Mouse (Mus musculus): Measurements from ENCODE around the gene Cltc. TPM values are rescaled to one million over a fixed set of nuclear protein-coding genes. Genes with fewer than 3 reads are reported as not detected.

Cltc gene
- total RNA-seq, 1 experiment: 176 TPM

DNA sequence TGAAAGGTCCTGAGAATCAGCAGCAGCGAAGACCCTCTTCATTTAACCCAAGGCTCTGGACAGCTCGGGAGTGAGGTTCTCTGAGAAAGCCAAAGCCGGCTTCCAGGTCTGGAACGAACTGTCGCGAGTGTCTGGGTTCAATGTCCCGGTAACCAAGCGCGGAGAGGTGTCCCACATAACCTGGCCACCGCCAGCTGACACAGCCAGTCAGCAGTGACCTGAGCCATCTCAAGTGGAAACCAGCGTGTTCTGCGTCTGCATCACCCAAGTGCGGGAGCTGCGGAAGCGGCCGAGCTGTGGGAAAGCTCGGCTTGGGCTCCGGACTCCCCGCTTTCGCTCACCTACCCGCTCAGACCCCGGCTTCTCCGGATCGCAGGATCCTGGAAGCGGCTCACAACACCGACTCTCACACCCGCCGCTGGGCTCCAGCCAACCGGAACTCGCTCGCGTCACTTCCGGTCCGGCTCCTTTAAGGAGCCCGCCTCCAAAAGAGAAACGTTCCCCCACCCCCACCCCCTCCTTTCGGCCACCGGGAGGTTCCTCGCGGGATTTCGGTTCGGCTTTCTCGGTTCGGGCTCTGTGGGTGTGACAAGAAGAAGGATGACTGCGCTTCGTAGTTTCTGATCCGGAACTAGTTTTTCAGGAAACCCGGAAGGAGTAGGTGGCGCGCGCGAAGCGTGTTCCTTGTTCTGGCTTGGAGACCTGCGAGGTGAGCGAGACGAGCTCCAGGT lies 73.8 kb downstream of the Cltc start, which contains the start of the genes Vmp1 and Ptrh2:
TSS of gene Vmp1 (minus strand) at position 442 of the 731 bp plus-strand sequence.
TSS of gene Ptrh2 (plus strand) at position 591 of the 731 bp plus-strand sequence.
- Histone ChIP-seq H3K36me3 (ENCODE audit: control insufficient read depth, insufficient read depth, low read length, poor library complexity, severe bottlenecking) (peaks cover 3% of the 10 kb centered on the region), H3K4me3 (ENCODE audit: insufficient read depth in 1 of 2, low read depth in 1 of 2, low read length in 2 of 2, poor library complexity in 1 of 2, severe bottlenecking in 1 of 2) (peak within 1 kb of the TSS; percentile 77 to 82), H3K4me1 (ENCODE audit: control insufficient read depth in 2 of 2, insufficient read depth in 2 of 2, low read length in 2 of 2, poor library complexity in 1 of 2) (peaks cover 2 to 3% of the 10 kb centered on the region in 2 experiments; a peak in 2 of 4 replicates), H3K9ac (ENCODE audit: insufficient read depth, low read depth, low read length, poor library complexity, severe bottlenecking) (peak within 1 kb of the TSS; percentile 93), H3K27ac (ENCODE audit: insufficient read depth, low read depth, low read length, poor library complexity, severe bottlenecking) (peak within 1 kb of the TSS; percentile 69), H3K9me3 (ENCODE audit: control insufficient read depth, insufficient read depth, low read depth, low read length) (no peaks in the 10 kb centered on the region)
- peak; percentile 98 for DNase-seq (ENCODE audit: low read depth, low spot score)
- in situ Hi-C loops (cut with MboI; ENCODE audit: low sequenced_read_pairs in 2 of 2, unreplicated experiment in 2 of 2): no loop called here
- peak; percentile 81 for TF ChIP-seq HCFC1 (IDR thresholded peaks at IDR 0.05; ENCODE audit: borderline replicate concordance, insufficient read depth, low read length)
- no peak for TF ChIP-seq ZNF384 (IDR thresholded peaks at IDR 0.05; ENCODE audit: low read depth, low read length)
- 0 out of 2 replicates have a peak, but pooled peaks have one; percentile 11 for TF ChIP-seq MAFK (IDR thresholded peaks at IDR 0.05; ENCODE audit: insufficient read depth, low read depth, low read length)
- peak; percentile 96 for TF ChIP-seq CHD2 (IDR thresholded peaks at IDR 0.05; ENCODE audit: low read depth, low read length)
- TF ChIP-seq ZC3H11A (IDR thresholded peaks at IDR 0.05; ENCODE audit: borderline replicate concordance, low read depth, low read length): no peak

DNA sequence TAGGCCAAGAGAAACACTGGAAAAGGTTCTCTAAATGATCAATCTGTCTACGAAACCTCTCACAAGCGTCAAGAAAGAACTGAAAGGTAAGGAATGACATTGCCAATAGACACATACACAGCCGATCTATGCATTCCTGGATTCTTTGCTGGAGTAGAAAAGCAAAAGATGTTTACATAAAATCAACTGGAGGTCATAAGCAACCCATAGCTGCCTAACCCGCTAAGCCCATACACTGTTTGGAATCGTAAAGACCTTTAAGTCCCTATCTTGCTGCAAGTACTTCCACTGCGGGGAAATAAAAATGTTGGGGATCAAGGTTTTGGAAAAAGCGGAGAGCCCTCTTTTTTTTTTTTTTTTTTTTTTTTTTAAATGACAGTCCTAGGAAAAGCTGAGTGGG lies 74.5 kb downstream of the Cltc start:
- in situ Hi-C loops (cut with MboI; ENCODE audit: low sequenced_read_pairs in 2 of 2, unreplicated experiment in 2 of 2): no loop called here
- H3K9me3 ChIP-seq (ENCODE audit: control insufficient read depth, insufficient read depth, low read depth, low read length): no peaks in the 10 kb centered on the region
- H3K27ac ChIP-seq (ENCODE audit: insufficient read depth, low read depth, low read length, poor library complexity, severe bottlenecking): no peak overlapping the region
- DNase-seq (ENCODE audit: low read depth, low spot score): no peak
- peak overlapping the region; percentile 93; the same call in 1 of the 2 replicates for H3K9ac ChIP-seq (ENCODE audit: insufficient read depth, low read depth, low read length, poor library complexity, severe bottlenecking)
- peak overlapping the region; percentile 77 to 82 for H3K4me3 ChIP-seq (ENCODE audit: insufficient read depth in 1 of 2, low read depth in 1 of 2, low read length in 2 of 2, poor library complexity in 1 of 2, severe bottlenecking in 1 of 2)
- peak; percentile 64 for TF ChIP-seq ZNF384 (IDR thresholded peaks at IDR 0.05; ENCODE audit: low read depth, low read length)
- no peak for TF ChIP-seq ZC3H11A (IDR thresholded peaks at IDR 0.05; ENCODE audit: borderline replicate concordance, low read depth, low read length)
- TF ChIP-seq CHD2 (IDR thresholded peaks at IDR 0.05; ENCODE audit: low read depth, low read length): no peak
- TF ChIP-seq MAFK (IDR thresholded peaks at IDR 0.05; ENCODE audit: insufficient read depth, low read depth, low read length): no peak
- H3K4me1 ChIP-seq (ENCODE audit: control insufficient read depth in 2 of 2, insufficient read depth in 2 of 2, low read length in 2 of 2, poor library complexity in 1 of 2): peaks cover 2 to 3% of the 10 kb centered on the region in 2 experiments; a peak in 2 of 4 replicates
- H3K36me3 ChIP-seq (ENCODE audit: control insufficient read depth, insufficient read depth, low read length, poor library complexity, severe bottlenecking): peaks cover 3% of the 10 kb centered on the region

DNA sequence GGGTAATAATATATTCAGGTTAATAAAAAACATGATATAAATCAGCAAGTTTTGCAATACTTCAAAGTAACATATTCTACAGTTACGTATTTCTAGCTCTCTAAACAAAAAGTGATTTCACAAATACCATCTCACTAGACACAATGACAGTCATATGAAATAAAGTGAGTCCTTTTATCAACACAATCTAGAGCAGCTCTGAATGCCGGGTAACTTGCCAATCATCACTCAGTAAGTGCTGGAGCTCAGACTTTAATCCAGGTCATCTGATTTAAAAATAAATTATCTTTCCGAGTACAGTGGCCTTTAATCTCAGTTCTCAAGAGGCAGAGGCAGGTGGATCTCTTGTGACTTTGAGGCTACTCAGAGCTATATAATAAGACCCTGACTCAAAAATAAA lies 75.9 kb downstream of the Cltc start:
- TF ChIP-seq HCFC1 (IDR thresholded peaks at IDR 0.05; ENCODE audit: borderline replicate concordance, insufficient read depth, low read length) (no peak), ZC3H11A (IDR thresholded peaks at IDR 0.05; ENCODE audit: borderline replicate concordance, low read depth, low read length) (no peak), ZNF384 (IDR thresholded peaks at IDR 0.05; ENCODE audit: low read depth, low read length) (no peak), MAFK (IDR thresholded peaks at IDR 0.05; ENCODE audit: insufficient read depth, low read depth, low read length) (no peak), CHD2 (IDR thresholded peaks at IDR 0.05; ENCODE audit: low read depth, low read length) (no peak)
- Histone ChIP-seq H3K36me3 (ENCODE audit: control insufficient read depth, insufficient read depth, low read length, poor library complexity, severe bottlenecking) (no peaks in the 10 kb centered on the region; the same call in 1 of the 2 replicates), H3K9ac (ENCODE audit: insufficient read depth, low read depth, low read length, poor library complexity, severe bottlenecking) (no peak overlapping the region), H3K4me1 (ENCODE audit: control insufficient read depth in 2 of 2, insufficient read depth in 2 of 2, low read length in 2 of 2, poor library complexity in 1 of 2) (peaks cover 2 to 3% of the 10 kb centered on the region in 2 experiments; a peak in 2 of 4 replicates), H3K9me3 (ENCODE audit: control insufficient read depth, insufficient read depth, low read depth, low read length) (no peaks in the 10 kb centered on the region), H3K4me3 (ENCODE audit: insufficient read depth in 1 of 2, low read depth in 1 of 2, low read length in 2 of 2, poor library complexity in 1 of 2, severe bottlenecking in 1 of 2) (no peak overlapping the region), H3K27ac (ENCODE audit: insufficient read depth, low read depth, low read length, poor library complexity, severe bottlenecking) (no peak overlapping the region)
- no peak for DNase-seq (ENCODE audit: low read depth, low spot score)
- in situ Hi-C loops (cut with MboI; ENCODE audit: low sequenced_read_pairs in 2 of 2, unreplicated experiment in 2 of 2): no loop called here

DNA sequence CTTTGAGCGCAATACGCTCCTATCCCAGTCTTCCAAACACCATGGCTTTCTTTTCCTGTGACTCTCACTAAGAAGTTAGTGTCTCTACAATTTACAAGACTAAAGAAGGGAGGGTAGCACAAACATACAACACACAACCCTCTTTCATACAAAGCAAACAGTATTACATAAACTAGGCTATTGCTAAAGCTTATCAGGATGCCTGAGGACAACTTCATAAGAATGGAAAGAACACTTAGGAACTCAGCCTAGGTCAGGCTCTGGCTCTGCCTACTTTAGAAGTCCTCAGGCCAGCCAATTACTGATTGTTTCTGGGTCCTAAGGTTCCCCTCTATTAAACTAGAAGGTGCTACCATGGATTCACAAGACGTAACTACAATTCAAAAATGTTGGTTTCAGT lies 76.6 kb downstream of the Cltc start:
- H3K4me1 ChIP-seq (ENCODE audit: control insufficient read depth in 2 of 2, insufficient read depth in 2 of 2, low read length in 2 of 2, poor library complexity in 1 of 2): peaks cover 2 to 3% of the 10 kb centered on the region in 2 experiments; a peak in 2 of 4 replicates
- H3K27ac ChIP-seq (ENCODE audit: insufficient read depth, low read depth, low read length, poor library complexity, severe bottlenecking): no peak overlapping the region
- no peaks in the 10 kb centered on the region; the same call in 1 of the 2 replicates for H3K36me3 ChIP-seq (ENCODE audit: control insufficient read depth, insufficient read depth, low read length, poor library complexity, severe bottlenecking)
- TF ChIP-seq ZC3H11A (IDR thresholded peaks at IDR 0.05; ENCODE audit: borderline replicate concordance, low read depth, low read length): no peak
- no peak for TF ChIP-seq MAFK (IDR thresholded peaks at IDR 0.05; ENCODE audit: insufficient read depth, low read depth, low read length)
- TF ChIP-seq HCFC1 (IDR thresholded peaks at IDR 0.05; ENCODE audit: borderline replicate concordance, insufficient read depth, low read length): no peak
- TF ChIP-seq CHD2 (IDR thresholded peaks at IDR 0.05; ENCODE audit: low read depth, low read length): no peak
- TF ChIP-seq ZNF384 (IDR thresholded peaks at IDR 0.05; ENCODE audit: low read depth, low read length): no peak
- no peak for DNase-seq (ENCODE audit: low read depth, low spot score)
- no peak overlapping the region for H3K9ac ChIP-seq (ENCODE audit: insufficient read depth, low read depth, low read length, poor library complexity, severe bottlenecking)
- H3K4me3 ChIP-seq (ENCODE audit: insufficient read depth in 1 of 2, low read depth in 1 of 2, low read length in 2 of 2, poor library complexity in 1 of 2, severe bottlenecking in 1 of 2): no peak overlapping the region
- in situ Hi-C loops (cut with MboI; ENCODE audit: low sequenced_read_pairs in 2 of 2, unreplicated experiment in 2 of 2): no loop called here
- no peaks in the 10 kb centered on the region for H3K9me3 ChIP-seq (ENCODE audit: control insufficient read depth, insufficient read depth, low read depth, low read length)
